Mouse (Mus musculus): ENCODE data around the gene Prelid1. TPM values are rescaled to one million over a fixed set of nuclear protein-coding genes. Genes with fewer than 3 reads are reported as not detected.

Prelid1 gene
- polyA plus RNA-seq, 1 experiment from 2014 or later = 398 TPM

DNA sequence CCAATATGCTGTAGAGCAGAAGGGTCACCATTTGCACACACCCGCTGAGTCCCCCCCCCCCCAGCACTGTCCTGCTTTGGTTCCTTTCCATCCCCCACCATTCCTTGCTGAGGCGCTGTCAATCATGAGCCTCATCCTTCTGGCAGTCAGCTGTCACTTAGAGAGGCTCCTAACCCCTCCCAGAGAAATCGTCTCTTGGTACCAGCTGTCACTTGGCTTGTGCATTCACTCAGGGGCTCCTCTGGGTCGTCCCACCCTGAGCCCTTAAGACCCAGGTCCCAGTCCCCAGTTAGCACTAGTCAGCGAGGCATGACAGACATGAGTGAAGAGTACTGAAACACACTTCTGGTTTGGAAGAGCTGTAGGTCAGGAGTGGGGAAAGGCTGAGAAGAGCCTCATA, 51.4 kb downstream of the Prelid1 start:
- Histone ChIP-seq H3K27ac (no peak overlapping the region), H3K4me2 (ENCODE audit: low read length) (no peak overlapping the region), H3K36me3 (ENCODE audit: insufficient read depth, low read length) (no peaks in the 10 kb centered on the region), H3K4me3 (replicated peaks; ENCODE audit: low read depth, low read length) (no peak overlapping the region), H3K4me1 (replicated peaks; ENCODE audit: insufficient read depth, low read length) (no peaks in the 10 kb centered on the region), H3K9ac (ENCODE audit: low read depth, low read length) (no peak overlapping the region), H3K27me3 (ENCODE audit: insufficient read depth, low read length) (no peaks in the 10 kb centered on the region), H3K9me3 (replicated peaks; ENCODE audit: low read length) (no peaks in the 10 kb centered on the region)
- no peak for TF ChIP-seq CTCF (IDR thresholded peaks at IDR 0.05; ENCODE audit: low read depth)
- DNase-seq (ENCODE audit: low spot score) = no peak
- ATAC-seq (replicated peaks; ENCODE audit: low FRiP score, low read depth) = no peak
- 58% methylated on average over 5 of the region's 5 CpGs for WGBS

DNA sequence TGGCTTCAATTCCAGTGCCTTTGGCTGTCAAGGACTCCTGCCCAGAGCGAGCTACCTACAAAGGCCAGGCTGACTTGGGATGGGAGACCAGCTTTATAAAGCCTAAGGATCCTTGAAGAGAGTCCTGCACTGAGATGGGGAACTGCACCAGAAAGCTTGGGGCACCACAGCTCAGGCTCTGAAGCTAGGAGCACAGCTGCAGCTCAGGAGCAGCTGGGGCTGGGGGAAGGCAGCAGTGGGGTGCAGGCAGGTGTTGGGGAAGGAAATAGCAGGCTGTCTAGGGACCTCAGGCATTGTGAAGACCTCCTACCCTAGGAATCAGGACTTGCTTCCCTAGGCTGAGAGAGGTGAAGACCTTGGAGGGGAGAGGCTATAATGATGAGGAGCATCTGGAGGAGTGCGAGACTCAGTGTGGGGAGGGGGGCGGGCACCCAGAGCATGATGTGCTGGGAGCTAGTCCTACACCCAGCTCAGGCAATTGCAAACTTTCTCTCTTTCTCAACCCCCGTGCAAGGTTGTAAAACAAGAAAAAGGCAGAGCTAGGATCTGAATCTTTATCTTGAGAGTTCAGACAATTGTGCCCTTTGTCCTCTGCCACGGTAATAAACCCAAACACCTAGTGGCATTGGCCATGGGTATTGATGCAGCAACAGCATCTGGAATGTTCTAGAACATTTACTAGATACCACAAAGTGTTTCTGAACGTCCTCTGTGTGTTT, 54.1 kb downstream of the Prelid1 start:
- 52% methylated on average over 6 of the region's 6 CpGs for WGBS
- Histone ChIP-seq H3K4me1 (replicated peaks; ENCODE audit: insufficient read depth, low read length) (no peaks in the 10 kb centered on the region), H3K9ac (ENCODE audit: low read depth, low read length) (no peak overlapping the region), H3K4me3 (replicated peaks; ENCODE audit: low read depth, low read length) (no peak overlapping the region), H3K36me3 (ENCODE audit: insufficient read depth, low read length) (no peaks in the 10 kb centered on the region), H3K4me2 (ENCODE audit: low read length) (no peak overlapping the region), H3K27ac (no peak overlapping the region), H3K9me3 (replicated peaks; ENCODE audit: low read length) (no peaks in the 10 kb centered on the region), H3K27me3 (ENCODE audit: insufficient read depth, low read length) (0 out of 2 replicates have a peak, but pooled peaks cover 11% of the 10 kb centered on the region)
- no peak for DNase-seq (ENCODE audit: low spot score)
- TF ChIP-seq CTCF (IDR thresholded peaks at IDR 0.05; ENCODE audit: low read depth) = no peak
- ATAC-seq (replicated peaks; ENCODE audit: low FRiP score, low read depth) = no peak

Other genes starting within 250 kb of the Prelid1 start
- gene Uimc1, start 220.2 kb upstream of the Prelid1 start, polyA plus RNA-seq (2015; fragmentation: Nextera tagmentation; extraction: Ambion mirVana) = 24.6 and 27.9 TPM in 2 replicates
- 11.8 and 13.1 TPM in 2 replicates for gene Zfp346, start 215.2 kb upstream of the Prelid1 start, polyA plus RNA-seq (2015; fragmentation: Nextera tagmentation; extraction: Ambion mirVana)
- not detected in 2 replicates for gene Gm17617, start 187.0 kb upstream of the Prelid1 start, polyA plus RNA-seq (2015; fragmentation: Nextera tagmentation; extraction: Ambion mirVana)
- 14.6 and 15.8 TPM in 2 replicates for gene Fgfr4, start 167.9 kb upstream of the Prelid1 start, polyA plus RNA-seq (2015; fragmentation: Nextera tagmentation; extraction: Ambion mirVana)
- 51.7 and 52.5 TPM in 2 replicates for gene Nsd1, start 110.7 kb upstream of the Prelid1 start, polyA plus RNA-seq (2015; fragmentation: Nextera tagmentation; extraction: Ambion mirVana)
- 84.8 and 93.1 TPM in 2 replicates for gene Rab24, start 1.4 kb downstream of the Prelid1 start, polyA plus RNA-seq (2015; fragmentation: Nextera tagmentation; extraction: Ambion mirVana)
- 14.9 and 15.1 TPM in 2 replicates for gene Mxd3, start 9.3 kb downstream of the Prelid1 start, polyA plus RNA-seq (2015; fragmentation: Nextera tagmentation; extraction: Ambion mirVana)
- gene Lman2, start 42.3 kb downstream of the Prelid1 start, polyA plus RNA-seq (2015; fragmentation: Nextera tagmentation; extraction: Ambion mirVana) = 93.7 and 103 TPM in 2 replicates
- gene Rgs14, start 49.2 kb downstream of the Prelid1 start, polyA plus RNA-seq (2015; fragmentation: Nextera tagmentation; extraction: Ambion mirVana) = 1.6 and 1.7 TPM in 2 replicates
- 344 and 465 TPM in 2 replicates for gene Slc34a1, start 77.7 kb downstream of the Prelid1 start, polyA plus RNA-seq (2015; fragmentation: Nextera tagmentation; extraction: Ambion mirVana)
- gene Pfn3, start 94.7 kb downstream of the Prelid1 start, polyA plus RNA-seq (2015; fragmentation: Nextera tagmentation; extraction: Ambion mirVana) = not detected in 2 replicates
- 0.05 and 0.45 TPM in 2 replicates for gene F12, start 106.3 kb downstream of the Prelid1 start, polyA plus RNA-seq (2015; fragmentation: Nextera tagmentation; extraction: Ambion mirVana)
- gene Grk6, start 124.6 kb downstream of the Prelid1 start, polyA plus RNA-seq (2015; fragmentation: Nextera tagmentation; extraction: Ambion mirVana) = 29.5 and 29.8 TPM in 2 replicates
- gene Prr7, start 143.8 kb downstream of the Prelid1 start, polyA plus RNA-seq (2015; fragmentation: Nextera tagmentation; extraction: Ambion mirVana) = 0.63 and 0.75 TPM in 2 replicates
- 104 and 125 TPM in 2 replicates for gene Dbn1, start 167.6 kb downstream of the Prelid1 start, polyA plus RNA-seq (2015; fragmentation: Nextera tagmentation; extraction: Ambion mirVana)
- 112 and 124 TPM in 2 replicates for gene Pdlim7, start 193.2 kb downstream of the Prelid1 start, polyA plus RNA-seq (2015; fragmentation: Nextera tagmentation; extraction: Ambion mirVana)
- 1.7 and 1.8 TPM in 2 replicates for gene Dok3, start 208.8 kb downstream of the Prelid1 start, polyA plus RNA-seq (2015; fragmentation: Nextera tagmentation; extraction: Ambion mirVana)
- gene Ddx41, start 216.2 kb downstream of the Prelid1 start, polyA plus RNA-seq (2015; fragmentation: Nextera tagmentation; extraction: Ambion mirVana) = 60.1 and 60.3 TPM in 2 replicates